Mouse (Mus musculus): ENCODE data around the gene Cenps. TPM values are rescaled to one million over a fixed set of nuclear protein-coding genes. Genes with fewer than 3 reads are reported as not detected.
"Not testable (repeated sequence)": the region's sequence is repeated elsewhere in the genome, so short reads cannot be mapped to it uniquely, and the experiment has no call there.

Gene Cenps
- polyA plus RNA-seq, 1 experiment from 2014 or later: 30.7 TPM

DNA sequence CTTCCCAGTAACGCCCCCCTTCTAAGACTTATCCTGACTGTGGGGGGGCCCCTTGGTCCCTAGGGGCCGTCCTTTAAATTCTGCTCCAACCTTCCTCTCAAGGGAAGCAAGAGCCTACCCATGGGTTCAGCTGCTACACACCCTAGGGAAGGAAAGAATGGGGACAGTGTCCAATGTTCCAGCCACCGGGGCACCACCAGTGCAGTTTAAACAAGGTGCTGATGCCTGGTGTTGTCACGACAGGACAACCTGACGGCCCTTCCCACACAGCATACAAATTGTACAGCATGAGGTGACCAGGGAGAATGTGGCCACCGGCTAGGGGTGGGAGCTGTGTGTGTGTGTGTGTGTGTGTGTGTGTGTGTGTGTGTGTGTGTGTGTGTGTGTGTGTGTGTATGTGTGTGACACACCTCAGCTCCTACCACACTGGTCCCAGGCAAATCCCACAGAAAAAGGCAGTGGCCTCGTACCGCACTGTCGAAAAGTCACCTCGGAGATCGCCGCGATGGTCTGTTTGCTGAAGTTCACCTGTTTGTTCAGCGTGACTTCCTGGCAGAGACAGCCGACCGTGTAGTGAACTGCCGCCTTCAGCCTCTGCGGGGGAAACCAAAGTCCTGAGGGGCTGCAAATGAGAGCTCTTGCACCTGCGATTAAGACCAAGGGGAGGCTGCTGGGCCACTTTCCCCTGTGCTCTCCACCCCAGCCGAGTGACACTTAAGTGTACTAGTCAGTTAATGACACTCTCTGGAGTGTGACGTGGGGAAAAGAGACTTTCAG, 5.5 kb downstream of the Cenps start:
- Histone ChIP-seq H3K27me3 (replicated peaks) (no peaks in the 10 kb centered on the region), H3K4me1 (peaks cover 9% of the 10 kb centered on the region), H3K27ac (no peak overlapping the region), H3K36me3 (peaks cover 22% of the 10 kb centered on the region), H3K9ac (no peak overlapping the region), H3K9me3 (no peaks in the 10 kb centered on the region), H3K4me2 (replicated peaks) (no peak overlapping the region), H3K4me3 (no peak overlapping the region)
- ATAC-seq (ENCODE audit: low FRiP score, low read depth): no peak
- WGBS: 83% methylated on average over 21 of the region's 21 CpGs

DNA sequence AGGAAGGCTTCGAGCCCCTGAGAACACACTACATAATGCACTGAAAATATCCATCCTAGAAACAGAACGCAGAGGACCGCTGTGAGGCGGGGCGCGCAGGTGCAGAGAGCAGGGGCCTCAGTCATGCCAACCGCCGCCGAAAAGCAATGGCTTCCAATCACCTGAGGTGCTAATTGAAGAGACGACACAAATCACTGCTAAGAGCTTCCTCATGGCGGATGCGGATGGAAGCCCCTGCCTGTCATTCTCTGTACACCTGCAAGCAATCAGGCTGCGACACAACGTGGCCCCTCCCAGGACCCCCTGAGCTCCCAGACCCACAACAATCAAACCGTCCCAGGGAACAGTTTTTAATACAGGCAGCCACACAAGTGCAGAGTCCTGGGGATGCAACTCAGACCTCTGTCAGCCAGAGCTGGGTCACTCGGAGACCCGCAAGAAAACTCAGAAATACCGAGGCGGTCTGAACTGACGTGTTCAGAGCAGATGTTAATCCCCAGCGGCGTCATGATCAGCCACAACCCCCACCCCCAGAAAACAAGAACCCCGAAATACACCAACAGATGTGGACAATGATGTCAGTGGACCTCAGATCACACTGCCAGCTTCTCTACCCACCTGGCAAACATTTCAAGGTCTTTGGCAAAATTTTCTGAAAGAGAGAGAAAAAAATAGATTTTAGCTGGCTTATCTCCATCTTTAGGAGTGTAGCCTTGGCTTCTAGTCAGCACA, 6.2 kb downstream of the Cenps start:
- ATAC-seq (ENCODE audit: low FRiP score, low read depth): no peak
- H3K36me3 ChIP-seq: peaks cover 22% of the 10 kb centered on the region
- H3K27me3 ChIP-seq (replicated peaks): no peaks in the 10 kb centered on the region
- H3K4me1 ChIP-seq: peaks cover under 1% of the 10 kb centered on the region; the same call in 1 of the 2 replicates
- no peak overlapping the region for H3K27ac ChIP-seq
- H3K4me3 ChIP-seq: no peak overlapping the region
- H3K9ac ChIP-seq: no peak overlapping the region
- H3K9me3 ChIP-seq: no peaks in the 10 kb centered on the region
- 85% methylated on average over 23 of the region's 23 CpGs for WGBS
- H3K4me2 ChIP-seq (replicated peaks): no peak overlapping the region

DNA sequence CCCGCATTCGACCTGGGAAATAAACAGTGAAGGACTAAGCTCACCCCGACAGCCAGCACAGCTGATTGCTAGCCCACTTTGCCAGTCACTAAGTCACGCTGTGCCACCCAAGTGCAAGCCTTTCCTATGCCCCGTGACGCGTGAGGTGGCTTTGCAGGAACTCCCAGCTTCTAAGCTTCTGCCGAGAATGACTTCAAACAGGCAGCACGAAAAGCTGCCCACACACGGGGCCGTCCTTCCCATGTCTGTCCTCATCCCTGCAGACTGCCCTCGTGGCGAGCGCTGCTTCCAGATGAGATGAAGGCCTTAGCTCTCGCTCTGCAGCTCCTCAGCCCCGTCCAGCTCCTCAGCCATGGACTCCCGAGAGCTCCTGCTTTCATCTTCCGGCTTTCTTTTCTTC, 9.0 kb downstream of the Cenps start:
- Histone ChIP-seq H3K27ac (no peak overlapping the region), H3K4me1 (no peaks in the 10 kb centered on the region), H3K4me2 (replicated peaks) (no peak overlapping the region), H3K9me3 (no peaks in the 10 kb centered on the region), H3K4me3 (no peak overlapping the region), H3K9ac (no peak overlapping the region), H3K27me3 (replicated peaks) (no peaks in the 10 kb centered on the region), H3K36me3 (peaks cover 22% of the 10 kb centered on the region)
- no peak for ATAC-seq (ENCODE audit: low FRiP score, low read depth)
- 86% methylated on average over 18 of the region's 18 CpGs for WGBS

DNA sequence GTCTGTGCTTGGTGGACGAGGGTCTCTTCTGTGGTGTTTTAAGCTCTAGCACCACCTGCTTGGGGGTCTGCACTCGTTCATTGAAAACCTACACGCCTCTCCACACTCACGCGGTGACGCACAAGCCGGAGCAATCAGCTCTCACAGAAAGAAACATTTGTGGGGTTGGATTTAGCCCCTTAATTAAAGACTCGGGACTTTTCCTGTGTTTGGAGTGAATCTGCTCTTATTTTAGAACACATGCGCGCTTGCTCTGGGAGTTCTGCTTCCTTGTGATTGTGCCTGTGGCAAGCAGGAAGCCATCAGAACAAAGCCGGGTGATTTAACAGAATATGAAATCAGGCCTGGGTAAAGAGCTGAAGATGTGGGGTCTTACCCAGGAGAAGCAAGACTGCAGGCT, 10.8 kb downstream of the Cenps start, which contains the start of gene Cort:
Cort (minus strand) TSS at position 101 of the 400 bp plus-strand sequence.
- no peak within 1 kb of the TSS for H3K4me3 ChIP-seq
- ATAC-seq (ENCODE audit: low FRiP score, low read depth): no peak
- H3K4me1 ChIP-seq: no peaks in the 10 kb centered on the region
- no peak within 1 kb of the TSS for H3K9ac ChIP-seq
- no peaks in the 10 kb centered on the region for H3K9me3 ChIP-seq
- no peak within 1 kb of the TSS for H3K4me2 ChIP-seq (replicated peaks)
- peaks cover 22% of the 10 kb centered on the region for H3K36me3 ChIP-seq
- H3K27ac ChIP-seq: no peak within 1 kb of the TSS
- no peaks in the 10 kb centered on the region for H3K27me3 ChIP-seq (replicated peaks)
- WGBS: 85% methylated on average over 11 of the region's 11 CpGs

DNA sequence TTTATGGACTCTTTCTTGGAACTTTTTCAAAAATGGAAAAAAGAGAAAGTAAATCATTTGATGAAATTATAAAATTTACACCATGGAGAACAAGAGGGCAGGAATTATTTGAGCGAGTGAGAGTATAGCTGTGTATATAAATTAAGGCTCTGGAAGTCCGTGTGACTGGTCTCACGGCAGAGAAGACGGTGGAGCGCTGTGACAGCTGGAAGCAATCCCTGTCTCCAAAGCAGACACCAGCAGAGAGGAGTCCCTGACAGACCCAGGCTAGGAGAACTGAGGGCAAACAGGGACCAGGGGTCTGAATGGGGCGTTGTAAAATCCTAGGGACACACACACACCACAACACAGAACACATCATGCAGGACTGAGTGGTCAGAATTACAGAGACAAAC, 11.3 kb downstream of the Cenps start:
- H3K9me3 ChIP-seq: no peaks in the 10 kb centered on the region
- ATAC-seq (ENCODE audit: low FRiP score, low read depth): no peak
- no peaks in the 10 kb centered on the region for H3K4me1 ChIP-seq
- H3K4me2 ChIP-seq (replicated peaks): no peak overlapping the region
- no peak overlapping the region for H3K27ac ChIP-seq
- H3K36me3 ChIP-seq: peaks cover 21% of the 10 kb centered on the region
- H3K4me3 ChIP-seq: no peak overlapping the region
- H3K9ac ChIP-seq: no peak overlapping the region
- WGBS: 74% methylated on average over 6 of the region's 6 CpGs
- no peaks in the 10 kb centered on the region for H3K27me3 ChIP-seq (replicated peaks)

DNA sequence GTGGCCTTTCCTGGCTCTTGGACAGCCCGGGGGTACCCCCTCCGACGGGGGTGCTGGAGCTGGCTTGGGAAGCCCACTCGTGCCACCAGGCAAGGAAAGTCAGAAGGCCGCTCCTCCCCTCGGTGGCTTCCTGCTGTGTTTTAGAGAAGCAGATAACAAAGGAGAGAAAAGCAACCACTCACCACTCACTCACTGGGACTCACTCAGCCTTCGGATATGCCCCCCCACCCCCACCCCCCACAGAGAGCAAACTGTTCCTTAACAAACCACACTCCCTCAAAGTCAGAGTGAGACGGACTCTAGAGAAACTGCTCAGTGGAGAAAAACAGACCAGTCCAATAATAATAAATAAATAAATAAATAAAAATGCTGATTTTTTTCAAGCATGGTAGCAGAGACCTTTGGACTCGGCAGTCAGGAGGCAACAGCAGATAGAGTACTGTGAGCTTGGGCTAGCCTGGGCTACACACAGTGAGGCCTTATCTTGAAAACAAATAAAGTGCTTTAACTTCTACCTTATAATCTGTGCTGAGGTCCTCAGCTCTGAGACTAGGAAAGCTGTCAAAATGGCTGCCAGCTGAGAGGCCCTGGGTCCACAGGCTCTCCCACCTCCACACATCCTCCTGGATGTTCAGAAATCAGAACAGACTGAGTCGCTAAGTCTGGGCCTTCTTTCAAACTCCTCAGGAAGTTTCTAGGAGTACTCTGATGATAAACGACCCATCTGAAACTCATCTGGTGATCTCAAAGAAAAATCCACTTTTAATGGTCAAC, 11.9 kb downstream of the Cenps start:
- Histone ChIP-seq H3K9ac (no peak overlapping the region), H3K9me3 (no peaks in the 10 kb centered on the region), H3K36me3 (peaks cover 24% of the 10 kb centered on the region), H3K4me1 (no peaks in the 10 kb centered on the region), H3K4me2 (replicated peaks) (no peak overlapping the region), H3K27me3 (replicated peaks) (no peaks in the 10 kb centered on the region), H3K4me3 (no peak overlapping the region), H3K27ac (no peak overlapping the region)
- WGBS: 50% methylated on average over 11 of the region's 11 CpGs
- ATAC-seq (ENCODE audit: low FRiP score, low read depth): no peak

DNA sequence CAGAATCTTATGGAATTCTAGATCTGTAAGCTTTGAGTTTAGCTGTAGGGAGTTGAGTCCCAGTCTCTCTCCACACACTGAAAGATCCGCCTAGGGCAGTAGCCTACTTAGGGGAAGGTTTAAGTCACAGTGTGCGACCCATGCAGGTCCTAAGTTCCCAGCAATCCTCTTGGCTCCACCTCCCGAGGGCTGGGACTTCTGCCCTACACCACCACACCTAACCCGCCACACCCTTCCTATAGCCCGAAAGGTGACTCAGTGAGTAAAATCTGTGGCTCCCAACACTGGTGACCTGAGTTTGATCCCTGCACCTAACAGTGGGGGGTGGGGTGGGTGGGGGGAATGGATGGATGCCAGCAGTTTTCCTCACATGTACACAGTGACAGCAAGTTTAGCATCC, 14.0 kb downstream of the Cenps start:
- Histone ChIP-seq H3K4me2 (replicated peaks) (no peak overlapping the region), H3K36me3 (peaks cover 24% of the 10 kb centered on the region), H3K4me1 (no peaks in the 10 kb centered on the region), H3K27ac (no peak overlapping the region), H3K4me3 (no peak overlapping the region), H3K9me3 (no peaks in the 10 kb centered on the region), H3K27me3 (replicated peaks) (no peaks in the 10 kb centered on the region), H3K9ac (no peak overlapping the region)
- WGBS: 62% methylated on average over 5 of the region's 5 CpGs
- ATAC-seq (ENCODE audit: low FRiP score, low read depth): no peak

DNA sequence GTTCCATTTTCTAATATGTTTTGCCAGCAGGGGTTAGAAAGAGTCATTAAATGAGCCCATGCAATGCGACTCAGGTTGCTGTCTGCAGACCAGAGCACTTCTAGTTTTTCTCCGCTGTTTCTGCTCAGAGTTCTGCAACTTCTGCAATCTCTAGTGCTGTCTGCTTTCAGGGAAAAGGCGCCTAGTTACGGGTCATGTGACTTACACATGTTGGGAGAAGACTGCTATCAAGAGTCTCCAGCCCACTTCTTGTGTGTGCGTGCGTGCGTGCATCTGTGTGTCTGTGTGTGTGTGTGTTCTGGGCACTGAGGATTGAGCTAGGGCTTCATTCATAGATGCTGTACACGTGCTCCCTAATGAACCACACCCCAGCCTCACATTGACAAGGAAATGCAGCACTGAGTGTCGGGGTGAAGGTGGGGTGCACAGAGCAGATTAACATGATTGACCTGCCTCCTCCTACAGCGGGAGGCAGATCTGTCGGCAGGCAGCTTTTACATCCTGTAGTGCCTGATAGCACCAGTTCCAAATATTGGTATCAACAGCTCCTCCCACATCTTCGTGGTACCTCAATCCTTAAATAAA, 17.4 kb downstream of the Cenps start:
- H3K4me2 ChIP-seq (replicated peaks); H3K9ac ChIP-seq; ATAC-seq (ENCODE audit: low FRiP score, low read depth); H3K9me3 ChIP-seq; H3K4me1 ChIP-seq; H3K27ac ChIP-seq; H3K4me3 ChIP-seq; H3K27me3 ChIP-seq (replicated peaks): not testable (repeated sequence)
- peaks cover 19% of the 10 kb centered on the region for H3K36me3 ChIP-seq
- WGBS: 89% methylated on average over 12 of the region's 12 CpGs

DNA sequence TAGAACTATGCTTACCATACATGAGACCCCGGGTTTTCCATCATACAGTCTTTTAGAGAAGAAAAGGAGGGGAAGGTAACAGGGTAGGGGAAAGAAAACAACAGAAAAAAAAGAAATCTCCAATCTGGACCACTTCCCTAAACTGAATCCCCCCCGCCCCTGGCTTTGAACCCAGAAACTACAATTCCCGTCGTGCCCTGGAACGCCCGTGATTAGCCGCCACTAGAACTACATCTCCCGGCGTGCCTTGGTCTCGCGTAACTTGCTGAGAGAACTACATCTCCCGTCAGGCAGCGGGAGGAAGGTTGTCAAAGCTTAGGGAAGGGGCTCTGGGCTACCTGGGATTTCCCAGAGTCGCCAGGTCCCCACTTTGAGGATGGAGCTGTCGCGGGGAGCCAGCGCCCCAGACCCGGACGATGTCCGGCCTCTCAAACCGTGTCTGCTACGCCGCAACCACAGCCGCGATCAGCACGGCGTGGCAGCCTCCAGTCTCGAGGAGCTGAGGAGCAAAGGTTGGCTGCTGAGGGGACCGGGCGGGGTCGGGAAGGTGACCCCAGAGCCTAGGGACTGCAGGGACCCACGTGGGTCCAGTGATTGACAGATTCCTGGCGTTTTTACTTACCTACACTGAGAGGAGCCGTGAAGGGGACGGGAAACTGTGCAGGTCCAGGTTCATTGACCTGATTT, 33.4 kb downstream of the Cenps start, which contains the start of gene Dffa:
Dffa (plus strand) TSS at position 272 of the 687 bp plus-strand sequence.
- Histone ChIP-seq H3K4me1 (peaks cover 9% of the 10 kb centered on the region), H3K27me3 (replicated peaks) (no peaks in the 10 kb centered on the region), H3K27ac (no peak within 1 kb of the TSS), H3K36me3 (peaks cover 23% of the 10 kb centered on the region), H3K4me2 (replicated peaks) (peak within 1 kb of the TSS; percentile 93), H3K4me3 (peak within 1 kb of the TSS; percentile 70), H3K9me3 (no peaks in the 10 kb centered on the region), H3K9ac (peak within 1 kb of the TSS; percentile 77)
- ATAC-seq (ENCODE audit: low FRiP score, low read depth): peak; percentile 85
- under 1% methylated on average over 35 of the region's 35 CpGs for WGBS

DNA sequence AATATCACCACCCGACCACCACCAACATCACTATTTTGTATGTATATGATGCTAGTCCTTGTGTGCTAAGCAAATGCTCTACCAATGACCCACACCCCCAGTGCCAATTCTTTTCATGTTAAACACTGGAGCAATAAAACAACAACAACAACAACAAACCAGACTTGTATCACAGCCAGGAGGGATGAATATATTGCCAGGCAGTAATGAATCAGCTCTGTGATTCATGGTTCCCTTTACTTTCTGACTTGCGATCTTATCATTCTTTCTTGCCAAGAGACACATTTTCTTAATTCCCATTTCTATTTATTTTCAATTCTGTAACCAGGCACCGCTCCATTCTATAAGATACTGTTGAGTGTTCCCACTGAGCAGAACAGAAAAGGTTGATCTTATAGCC, 36.0 kb downstream of the Cenps start:
- Histone ChIP-seq H3K9ac (no peak overlapping the region), H3K4me3 (no peak overlapping the region), H3K4me1 (peaks cover 24% of the 10 kb centered on the region), H3K27me3 (replicated peaks) (no peaks in the 10 kb centered on the region), H3K36me3 (peaks cover 4% of the 10 kb centered on the region), H3K27ac (no peak overlapping the region), H3K9me3 (no peaks in the 10 kb centered on the region), H3K4me2 (replicated peaks) (no peak overlapping the region)
- WGBS: 88% methylated on average over 3 of the region's 3 CpGs
- no peak for ATAC-seq (ENCODE audit: low FRiP score, low read depth)

DNA sequence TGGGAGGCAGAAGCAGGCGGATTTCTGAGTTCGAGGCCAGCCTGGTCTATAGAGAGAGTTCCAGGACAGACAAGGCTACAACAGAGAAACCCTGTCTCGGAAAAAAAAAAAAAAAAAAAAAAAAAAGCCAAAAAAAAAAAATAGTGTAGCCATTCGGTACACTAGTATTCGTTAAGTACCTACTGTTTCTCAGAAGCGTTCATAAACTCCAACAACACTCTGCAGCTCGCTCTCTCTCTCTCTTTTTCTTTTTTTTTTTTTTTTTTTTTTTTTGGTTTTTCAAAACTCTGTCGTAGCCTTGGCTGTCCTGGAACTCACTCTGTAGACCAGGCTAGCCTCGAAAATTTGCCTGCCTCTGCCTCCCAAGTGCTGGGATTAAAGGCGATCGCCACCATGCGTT, 37.0 kb downstream of the Cenps start:
- not testable (repeated sequence) for H3K36me3 ChIP-seq; H3K4me2 ChIP-seq (replicated peaks); H3K9ac ChIP-seq; ATAC-seq (ENCODE audit: low FRiP score, low read depth); H3K27ac ChIP-seq; H3K9me3 ChIP-seq; H3K27me3 ChIP-seq (replicated peaks); H3K4me3 ChIP-seq
- WGBS: 89% methylated on average over 12 of the region's 12 CpGs
- H3K4me1 ChIP-seq: peaks cover 24% of the 10 kb centered on the region
